Mouse (Mus musculus): ENCODE measurements around the gene Fgf12. TPM values are rescaled to one million over a fixed set of nuclear protein-coding genes. Genes with fewer than 3 reads are reported as not detected.

Gene Fgf12
- polyA plus RNA-seq, 1 experiment from 2014 or later: 79.8 TPM

DNA sequence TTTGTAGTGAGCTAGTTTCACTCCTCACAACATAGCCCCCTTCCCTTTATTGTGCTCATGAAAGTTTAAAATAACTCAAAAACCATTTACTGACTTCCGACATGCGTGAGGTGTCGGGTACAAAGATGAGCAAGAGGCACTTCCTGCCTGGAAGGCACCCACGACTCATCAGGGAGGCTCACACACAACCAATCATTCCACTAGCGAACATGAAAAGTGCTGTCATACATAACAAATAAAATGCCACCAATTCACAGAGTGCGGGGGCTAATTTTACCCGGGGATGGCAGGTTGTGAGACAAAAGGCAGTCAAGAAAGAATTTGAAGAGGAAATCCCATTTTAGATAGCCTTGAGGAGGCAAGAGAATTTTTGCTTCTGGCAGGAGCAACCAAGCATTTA is 344.6 kb downstream of the Fgf12 start:
- 69% methylated on average over 7 of the region's 7 CpGs for WGBS

DNA sequence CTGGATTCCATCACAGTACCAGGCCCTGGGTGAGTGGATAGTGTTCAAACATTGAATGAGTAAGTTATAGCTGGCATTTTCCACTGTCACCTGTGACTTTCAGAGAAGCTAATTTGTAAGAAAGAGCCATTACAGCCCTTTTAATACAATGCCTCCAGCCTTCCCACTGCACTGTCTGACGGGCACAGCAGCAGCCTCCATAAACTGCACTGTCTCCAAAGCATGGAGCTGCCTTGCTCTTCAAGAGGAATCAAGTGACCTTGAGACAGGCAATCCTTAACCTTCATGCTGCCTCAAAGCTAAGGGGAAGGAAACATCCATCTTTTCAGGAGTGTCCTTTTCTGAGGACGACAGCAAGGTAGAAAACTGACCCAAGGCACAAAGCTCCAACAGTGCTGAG is 345.0 kb downstream of the Fgf12 start:
- H3K4me2 ChIP-seq (ENCODE audit: low read depth, low read length): no peak overlapping the region
- 39% methylated on average over 2 of the region's 2 CpGs for WGBS
- no peaks in the 10 kb centered on the region for H3K4me1 ChIP-seq (ENCODE audit: control insufficient read depth, insufficient read depth, low read length)
- ATAC-seq (ENCODE audit: low read depth): no peak
- no peaks in the 10 kb centered on the region for H3K36me3 ChIP-seq (ENCODE audit: control insufficient read depth, insufficient read depth, low read length)
- H3K9ac ChIP-seq (replicated peaks; ENCODE audit: low read depth, low read length): no peak overlapping the region
- no peak overlapping the region for H3K27ac ChIP-seq (ENCODE audit: low read depth, low read length)
- no peak overlapping the region for H3K4me3 ChIP-seq (ENCODE audit: low read depth, low read length)
- no peaks in the 10 kb centered on the region for H3K9me3 ChIP-seq (ENCODE audit: control insufficient read depth, low read length)
- no peaks in the 10 kb centered on the region for H3K27me3 ChIP-seq (ENCODE audit: control insufficient read depth, insufficient read depth, low read length)

More for the DNA sequence above, 344.6 kb downstream of the Fgf12 start:
- H3K4me1 ChIP-seq (ENCODE audit: control insufficient read depth, insufficient read depth, low read length): no peaks in the 10 kb centered on the region
- H3K36me3 ChIP-seq (ENCODE audit: control insufficient read depth, insufficient read depth, low read length): no peaks in the 10 kb centered on the region
- no peak overlapping the region for H3K4me2 ChIP-seq (ENCODE audit: low read depth, low read length)
- H3K27me3 ChIP-seq (ENCODE audit: control insufficient read depth, insufficient read depth, low read length): no peaks in the 10 kb centered on the region
- H3K9ac ChIP-seq (replicated peaks; ENCODE audit: low read depth, low read length): no peak overlapping the region
- no peak overlapping the region for H3K4me3 ChIP-seq (ENCODE audit: low read depth, low read length)
- no peak overlapping the region for H3K27ac ChIP-seq (ENCODE audit: low read depth, low read length)
- no peak for ATAC-seq (ENCODE audit: low read depth)
- H3K9me3 ChIP-seq (ENCODE audit: control insufficient read depth, low read length): no peaks in the 10 kb centered on the region

- Histone ChIP-seq H3K4me1 (ENCODE audit: control insufficient read depth, insufficient read depth, low read length) (no peaks in the 10 kb centered on the region), H3K27ac (ENCODE audit: low read depth, low read length) (no peak overlapping the region), H3K4me3 (ENCODE audit: low read depth, low read length) (no peak overlapping the region), H3K27me3 (ENCODE audit: control insufficient read depth, insufficient read depth, low read length) (no peaks in the 10 kb centered on the region), H3K9ac (replicated peaks; ENCODE audit: low read depth, low read length) (no peak overlapping the region), H3K4me2 (ENCODE audit: low read depth, low read length) (no peak overlapping the region), H3K36me3 (ENCODE audit: control insufficient read depth, insufficient read depth, low read length) (no peaks in the 10 kb centered on the region), H3K9me3 (ENCODE audit: control insufficient read depth, low read length) (no peaks in the 10 kb centered on the region)
- WGBS: 93% methylated on average over 1 of the region's 1 CpGs
- ATAC-seq (ENCODE audit: low read depth): no peak
Measured at GRCm38 (mm10) chr16:28404156-28404555, 348.7 kb downstream of the Fgf12 start.

- Histone ChIP-seq H3K36me3 (ENCODE audit: control insufficient read depth, insufficient read depth, low read length) (no peaks in the 10 kb centered on the region), H3K27ac (ENCODE audit: low read depth, low read length) (no peak overlapping the region)
- WGBS: 61% methylated on average over 4 of the region's 4 CpGs
Measured at GRCm38 (mm10) chr16:28402701-28403100, 350.2 kb downstream of the Fgf12 start.

DNA sequence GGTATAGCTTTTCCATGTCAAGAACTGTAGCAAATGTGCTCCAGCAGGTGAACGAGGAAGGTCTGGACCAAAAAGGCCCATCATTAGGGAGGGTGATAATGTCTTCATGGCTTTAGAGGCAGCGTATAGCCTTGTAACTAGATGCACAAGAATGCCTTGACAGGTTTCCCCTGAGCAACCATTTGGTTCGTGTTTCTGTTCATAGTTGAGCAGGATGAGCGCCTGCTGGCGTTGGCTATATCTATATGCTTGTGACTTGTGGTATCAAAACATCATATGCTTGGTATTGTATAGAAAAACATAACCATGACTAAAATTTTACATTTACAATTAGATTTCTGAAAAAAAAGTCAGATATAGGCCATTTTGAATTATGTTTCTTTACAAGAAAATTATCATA is 361.6 kb downstream of the Fgf12 start:
- Histone ChIP-seq H3K9me3 (ENCODE audit: control insufficient read depth, low read length) (no peaks in the 10 kb centered on the region), H3K9ac (replicated peaks; ENCODE audit: low read depth, low read length) (no peak overlapping the region), H3K4me2 (ENCODE audit: low read depth, low read length) (no peak overlapping the region), H3K27ac (ENCODE audit: low read depth, low read length) (no peak overlapping the region), H3K4me3 (ENCODE audit: low read depth, low read length) (no peak overlapping the region), H3K27me3 (ENCODE audit: control insufficient read depth, insufficient read depth, low read length) (no peaks in the 10 kb centered on the region), H3K4me1 (ENCODE audit: control insufficient read depth, insufficient read depth, low read length) (no peaks in the 10 kb centered on the region), H3K36me3 (ENCODE audit: control insufficient read depth, insufficient read depth, low read length) (no peaks in the 10 kb centered on the region)
- no peak for ATAC-seq (ENCODE audit: low read depth)
- WGBS: 89% methylated on average over 5 of the region's 5 CpGs

More at GRCm38 (mm10) chr16:28402701-28403100, 350.2 kb downstream of the Fgf12 start:
- H3K9me3 ChIP-seq (ENCODE audit: control insufficient read depth, low read length): no peaks in the 10 kb centered on the region
- H3K4me2 ChIP-seq (ENCODE audit: low read depth, low read length): no peak overlapping the region
- no peaks in the 10 kb centered on the region for H3K4me1 ChIP-seq (ENCODE audit: control insufficient read depth, insufficient read depth, low read length)
- H3K27me3 ChIP-seq (ENCODE audit: control insufficient read depth, insufficient read depth, low read length): no peaks in the 10 kb centered on the region
- ATAC-seq (ENCODE audit: low read depth): no peak
- H3K9ac ChIP-seq (replicated peaks; ENCODE audit: low read depth, low read length): no peak overlapping the region
- H3K4me3 ChIP-seq (ENCODE audit: low read depth, low read length): no peak overlapping the region

DNA sequence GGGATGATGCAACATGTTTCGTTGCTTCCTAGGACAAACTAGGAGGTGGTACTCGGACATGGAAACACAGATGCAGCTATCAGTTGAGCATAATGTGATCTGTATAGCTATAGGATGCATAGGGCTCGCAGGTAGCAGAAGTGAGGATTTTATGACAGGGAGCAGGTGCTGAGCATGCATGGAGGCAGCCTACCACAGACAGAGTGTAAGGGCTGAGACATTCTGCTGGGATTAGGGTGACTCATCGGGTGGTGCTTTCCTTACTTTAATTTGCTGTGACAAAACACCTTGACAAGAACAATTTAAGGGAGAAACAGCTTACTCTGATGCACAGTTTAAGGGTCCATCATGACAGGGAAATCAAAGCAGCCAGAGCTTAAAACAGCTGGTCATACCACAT is 363.8 kb downstream of the Fgf12 start:
- Histone ChIP-seq H3K9me3 (ENCODE audit: control insufficient read depth, low read length) (no peaks in the 10 kb centered on the region), H3K4me1 (ENCODE audit: control insufficient read depth, insufficient read depth, low read length) (no peaks in the 10 kb centered on the region), H3K9ac (replicated peaks; ENCODE audit: low read depth, low read length) (no peak overlapping the region), H3K27ac (ENCODE audit: low read depth, low read length) (no peak overlapping the region), H3K36me3 (ENCODE audit: control insufficient read depth, insufficient read depth, low read length) (no peaks in the 10 kb centered on the region), H3K27me3 (ENCODE audit: control insufficient read depth, insufficient read depth, low read length) (no peaks in the 10 kb centered on the region), H3K4me2 (ENCODE audit: low read depth, low read length) (no peak overlapping the region), H3K4me3 (ENCODE audit: low read depth, low read length) (no peak overlapping the region)
- 86% methylated on average over 4 of the region's 4 CpGs for WGBS
- ATAC-seq (ENCODE audit: low read depth): no peak

DNA sequence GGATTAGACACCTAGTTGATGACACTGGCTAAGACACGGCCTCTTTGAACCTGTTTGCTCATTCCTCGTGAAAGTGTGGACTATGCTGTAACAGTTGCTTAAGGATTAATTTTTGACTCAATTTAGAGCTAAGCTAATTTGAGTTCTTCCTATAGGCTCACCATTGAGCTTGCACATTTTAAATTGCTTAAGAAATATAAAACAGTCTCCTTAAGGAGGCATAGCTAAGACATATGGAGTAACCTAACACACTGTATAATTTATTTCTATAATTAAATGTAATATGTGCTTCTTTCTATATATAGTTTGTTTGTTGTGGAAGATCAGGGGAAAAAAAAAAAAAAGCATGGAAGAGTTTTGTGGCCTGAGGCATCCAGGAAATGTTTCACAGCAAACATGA is 378.1 kb downstream of the Fgf12 start:
- 87% methylated on average over 2 of the region's 2 CpGs for WGBS
- Histone ChIP-seq H3K4me3 (ENCODE audit: low read depth, low read length) (no peak overlapping the region), H3K4me2 (ENCODE audit: low read depth, low read length) (no peak overlapping the region), H3K27ac (ENCODE audit: low read depth, low read length) (no peak overlapping the region), H3K4me1 (ENCODE audit: control insufficient read depth, insufficient read depth, low read length) (no peaks in the 10 kb centered on the region), H3K36me3 (ENCODE audit: control insufficient read depth, insufficient read depth, low read length) (no peaks in the 10 kb centered on the region), H3K27me3 (ENCODE audit: control insufficient read depth, insufficient read depth, low read length) (no peaks in the 10 kb centered on the region), H3K9me3 (ENCODE audit: control insufficient read depth, low read length) (no peaks in the 10 kb centered on the region), H3K9ac (replicated peaks; ENCODE audit: low read depth, low read length) (no peak overlapping the region)
- ATAC-seq (ENCODE audit: low read depth): no peak

- H3K9ac ChIP-seq (replicated peaks; ENCODE audit: low read depth, low read length): no peak overlapping the region
- H3K27me3 ChIP-seq (ENCODE audit: control insufficient read depth, insufficient read depth, low read length): no peaks in the 10 kb centered on the region
- H3K4me3 ChIP-seq (ENCODE audit: low read depth, low read length): no peak overlapping the region
- no peaks in the 10 kb centered on the region for H3K9me3 ChIP-seq (ENCODE audit: control insufficient read depth, low read length)
- no peak overlapping the region for H3K27ac ChIP-seq (ENCODE audit: low read depth, low read length)
- H3K4me2 ChIP-seq (ENCODE audit: low read depth, low read length): no peak overlapping the region
- ATAC-seq (ENCODE audit: low read depth): no peak
- no peaks in the 10 kb centered on the region for H3K4me1 ChIP-seq (ENCODE audit: control insufficient read depth, insufficient read depth, low read length)
- H3K36me3 ChIP-seq (ENCODE audit: control insufficient read depth, insufficient read depth, low read length): no peaks in the 10 kb centered on the region
Measured at GRCm38 (mm10) chr16:28373311-28373710, 379.6 kb downstream of the Fgf12 start.

GRCm38 (mm10) chr16:28350624-28351023 is 402.2 kb downstream of the Fgf12 start:
- no peak for ATAC-seq (ENCODE audit: low read depth)
- Histone ChIP-seq H3K4me2 (ENCODE audit: low read depth, low read length) (no peak overlapping the region), H3K27ac (ENCODE audit: low read depth, low read length) (no peak overlapping the region), H3K36me3 (ENCODE audit: control insufficient read depth, insufficient read depth, low read length) (no peaks in the 10 kb centered on the region), H3K9me3 (ENCODE audit: control insufficient read depth, low read length) (no peaks in the 10 kb centered on the region), H3K4me1 (ENCODE audit: control insufficient read depth, insufficient read depth, low read length) (no peaks in the 10 kb centered on the region), H3K27me3 (ENCODE audit: control insufficient read depth, insufficient read depth, low read length) (no peaks in the 10 kb centered on the region), H3K4me3 (ENCODE audit: low read depth, low read length) (no peak overlapping the region), H3K9ac (replicated peaks; ENCODE audit: low read depth, low read length) (no peak overlapping the region)
- WGBS: 79% methylated on average over 2 of the region's 2 CpGs

GRCm38 (mm10) chr16:28345323-28345722 is 407.5 kb downstream of the Fgf12 start:
- H3K4me2 ChIP-seq (ENCODE audit: low read depth, low read length): no peak overlapping the region
- ATAC-seq (ENCODE audit: low read depth): peak; percentile 84; the same call in 1 of the 2 replicates
- no peak overlapping the region for H3K9ac ChIP-seq (replicated peaks; ENCODE audit: low read depth, low read length)
- WGBS: 33% methylated on average over 6 of the region's 6 CpGs
- H3K4me1 ChIP-seq (ENCODE audit: control insufficient read depth, insufficient read depth, low read length): no peaks in the 10 kb centered on the region
- H3K36me3 ChIP-seq (ENCODE audit: control insufficient read depth, insufficient read depth, low read length): no peaks in the 10 kb centered on the region
- H3K27ac ChIP-seq (ENCODE audit: low read depth, low read length): no peak overlapping the region
- no peak overlapping the region for H3K4me3 ChIP-seq (ENCODE audit: low read depth, low read length)
- H3K9me3 ChIP-seq (ENCODE audit: control insufficient read depth, low read length): no peaks in the 10 kb centered on the region
- H3K27me3 ChIP-seq (ENCODE audit: control insufficient read depth, insufficient read depth, low read length): no peaks in the 10 kb centered on the region
